Mouse (Mus musculus) embryonic stem cell, embryonic (primary cell): Measurements from ENCODE around the gene Slmap.

ENCODE experiments used
- CTCF ChIA-PET, 4 experiments: fragments of 300-600 bp in 2 of 4; fragments of 350-600 bp in 2 of 4; sonication (Branson Sonifier 250); formaldehyde crosslinking; loops; one replicate each; lab custom pipeline; 2022; ENCODE audit warnings: inconsistent platforms in 2 of 4; lab: Charles Lee
- POLR2A ChIA-PET, 4 experiments: fragments of 300-600 bp in 2 of 4; fragments of 350-600 bp in 2 of 4; sonication (Branson Sonifier 250); formaldehyde crosslinking; loops; one replicate each; lab custom pipeline; 2022; ENCODE audit warnings: antibody characterized with exemption in 4 of 4, inconsistent platforms in 1 of 4; lab: Charles Lee

Gene Slmap

DNA sequence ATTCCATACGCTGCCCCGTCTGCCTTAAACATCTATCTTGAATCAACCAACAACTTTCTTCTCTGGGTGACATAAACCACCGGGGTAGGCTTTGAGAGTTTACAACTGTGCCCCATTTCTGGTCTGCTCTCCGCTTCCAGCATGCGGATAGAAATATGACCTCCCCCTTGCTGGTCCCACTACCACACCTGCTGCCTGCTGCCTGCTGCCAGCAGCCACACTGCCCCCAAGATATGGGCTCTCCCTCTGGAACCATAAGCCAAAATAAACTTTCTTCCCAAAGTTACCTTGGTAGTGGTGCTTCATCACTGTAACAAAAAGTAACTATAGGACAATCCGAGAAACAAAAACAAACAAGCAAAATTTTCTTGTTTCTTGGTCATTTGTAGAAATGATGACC is 26.6 kb downstream of the Slmap start:
- CTCF ChIA-PET: interaction anchor here in 1 of 4 experiments (0.8 kb wide), 1 partner anchor 13 kb away, joined by 3 read pairs; no protein-coding TSS in a partner anchor
- POLR2A ChIA-PET: interaction anchor here in 3 of 4 experiments (0.5 to 1.7 kb wide), 9 partner anchors 10 to 174 kb away, joined by 3 to 9 read pairs (median 4); partner anchors contain the start of gene Slmap (in 2 of the 3)

GRCm38 (mm10) chr14:26507361-26507760 is 27.4 kb downstream of the Slmap start:
- CTCF ChIA-PET: interaction anchor here in 3 of 4 experiments (0.6 to 1.0 kb wide), 3 partner anchors 12 to 132 kb away, joined by 3 to 6 read pairs (median 3); no protein-coding TSS in a partner anchor
- POLR2A ChIA-PET: interaction anchor here in 2 of 4 experiments (0.8 to 1.7 kb wide), 11 partner anchors 10 to 162 kb away, joined by 3 to 9 read pairs (median 4); partner anchors contain the start of genes Slmap (in 2 of the 2) and Pde12 (in 1 of the 2)

DNA sequence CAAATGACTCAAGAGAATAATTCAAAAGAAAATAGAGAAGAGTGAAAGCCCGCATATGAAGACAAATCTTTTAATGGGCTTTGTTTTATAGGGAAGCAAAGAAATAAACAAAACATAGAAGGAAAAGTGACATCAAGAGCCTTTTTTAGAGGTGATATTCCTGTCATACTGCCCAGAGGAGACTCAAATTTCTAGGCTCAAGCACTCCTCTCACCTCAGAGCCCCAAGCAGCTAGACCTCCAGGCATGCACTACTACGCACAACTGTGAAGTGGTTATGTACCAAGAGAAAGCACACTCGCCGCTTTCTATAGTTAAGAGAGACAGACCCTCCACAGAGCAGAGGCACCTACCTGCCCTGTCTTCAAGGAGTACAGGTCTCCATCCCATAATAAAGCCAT is 30.2 kb downstream of the Slmap start:
- POLR2A ChIA-PET: interaction anchor here in 2 of 4 experiments (0.6 to 2.3 kb wide), 3 partner anchors 101 to 550 kb away, joined by 3 to 12 read pairs (median 5); no protein-coding TSS in a partner anchor
- CTCF ChIA-PET: interaction anchor here in 3 of 4 experiments (0.6 to 1.1 kb wide), 4 partner anchors 9 to 30 kb away, joined by 3 to 11 read pairs (median 4); partner anchors contain the start of gene Slmap (in 1 of the 3)

DNA sequence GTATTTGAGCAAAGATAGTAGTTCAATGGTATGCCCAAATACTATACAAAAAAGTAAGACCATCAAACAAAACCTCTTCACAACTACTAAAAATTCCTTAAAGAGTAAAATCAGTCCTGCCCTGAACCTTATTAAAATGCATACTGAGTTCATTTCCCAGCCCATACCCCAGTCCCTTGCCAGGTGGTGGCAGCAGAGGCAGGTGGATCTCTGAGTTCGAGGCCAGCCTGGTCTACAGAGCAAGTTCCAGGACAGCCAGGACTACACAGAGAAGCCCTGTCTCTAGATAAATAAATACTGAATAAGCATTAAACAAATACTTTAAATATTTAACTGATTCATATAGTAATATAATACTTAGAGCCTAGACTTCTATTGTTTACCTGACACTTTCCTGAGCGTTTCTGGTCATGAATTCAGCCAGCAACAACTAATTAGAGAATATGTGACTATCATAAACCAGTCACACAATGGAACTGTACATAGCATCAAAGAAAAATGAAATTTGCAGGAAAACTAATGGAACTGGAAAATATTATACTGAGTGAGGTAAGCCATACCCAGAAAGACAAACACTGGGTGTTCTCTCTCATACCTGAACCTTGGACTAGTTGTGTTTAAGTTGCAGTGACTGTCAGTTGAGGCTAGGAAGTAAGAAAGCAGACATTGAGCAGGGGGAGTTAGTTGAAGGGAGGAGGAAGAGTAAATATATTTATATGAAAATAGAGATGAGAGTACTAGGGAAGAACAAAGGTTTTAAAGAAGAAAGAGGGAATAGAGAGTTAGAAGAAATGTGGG is 34.4 kb downstream of the Slmap start:
- ChIA-PET POLR2A (interaction anchor here in 1 of 4 experiments (1.5 kb wide), 1 partner anchor 34 kb away, joined by 6 read pairs; the partner anchor contains the start of gene Slmap), CTCF (no interaction called here)

DNA sequence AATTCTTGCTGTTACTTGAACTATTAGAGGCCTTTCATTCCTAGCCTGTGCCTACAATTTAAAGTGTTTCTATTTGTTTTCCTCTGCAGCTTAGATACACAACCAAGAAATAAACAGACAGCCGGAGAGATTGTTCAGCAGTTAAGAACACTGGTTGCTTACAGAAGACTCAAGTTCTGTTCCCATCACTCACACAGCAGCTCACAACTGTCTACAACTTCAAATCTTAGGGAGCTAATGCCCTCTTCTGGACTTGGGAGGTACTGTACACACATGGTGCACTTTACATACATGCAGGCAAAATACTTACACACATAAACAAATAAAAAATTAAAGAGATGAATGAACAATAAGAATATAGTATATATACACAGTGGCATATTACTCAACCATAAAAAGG is 39.7 kb downstream of the Slmap start:
- POLR2A ChIA-PET: interaction anchor here in 3 of 4 experiments (0.6 to 1.7 kb wide), 6 partner anchors 10 to 372 kb away, joined by 3 to 5 read pairs (median 4); partner anchors contain the start of gene Slmap (in 2 of the 3)
- CTCF ChIA-PET: interaction anchor here in 3 of 4 experiments (0.6 to 1.0 kb wide), 8 partner anchors 9 to 71 kb away, joined by 3 to 11 read pairs (median 3); no protein-coding TSS in a partner anchor

DNA sequence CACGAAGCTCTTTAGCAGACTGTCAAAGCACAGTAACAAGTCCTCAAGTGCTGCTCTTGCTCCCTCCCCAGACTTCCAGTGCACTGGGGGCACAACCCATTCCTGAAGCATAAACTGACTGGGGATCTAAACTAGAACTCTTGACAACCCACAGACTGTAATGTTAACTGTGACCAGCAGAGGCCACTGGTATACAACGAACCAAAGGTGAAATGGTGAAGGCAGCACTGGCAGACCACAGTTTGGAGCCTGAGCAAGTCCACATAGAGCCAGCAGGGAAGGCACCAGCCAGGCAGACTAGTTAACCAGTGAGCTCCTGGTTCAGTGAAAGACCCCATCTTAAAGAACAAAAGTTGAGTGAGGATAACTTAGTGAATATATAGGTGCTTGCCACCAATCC is 43.6 kb downstream of the Slmap start:
- CTCF ChIA-PET: interaction anchor here in 3 of 4 experiments (0.6 to 1.0 kb wide), 9 partner anchors 13 to 1752 kb away, joined by 3 to 8 read pairs (median 3); no protein-coding TSS in a partner anchor
- POLR2A ChIA-PET: interaction anchor here in 2 of 4 experiments (0.6 to 1.5 kb wide), 5 partner anchors 10 to 172 kb away, joined by 3 to 6 read pairs (median 3); partner anchors contain the start of gene Slmap (in 1 of the 2)

- CTCF ChIA-PET: interaction anchor here in 2 of 4 experiments (0.9 to 1.2 kb wide), 3 partner anchors 11 to 152 kb away, joined by 3 read pairs; no protein-coding TSS in a partner anchor
- POLR2A ChIA-PET: interaction anchor here in 2 of 4 experiments (0.6 to 1.3 kb wide), 9 partner anchors 46 to 150 kb away, joined by 3 to 5 read pairs (median 3); partner anchors contain the start of gene Slmap (in 1 of the 2)
Measured at GRCm38 (mm10) chr14:26488329-26489020, 46.3 kb downstream of the Slmap start.

GRCm38 (mm10) chr14:26486416-26487198 is 48.1 kb downstream of the Slmap start:
- ChIA-PET POLR2A (interaction anchor here in 1 of 4 experiments (1.2 to 2.1 kb wide), 2 partner anchors 10 to 182 kb away, joined by 3 to 8 read pairs; no protein-coding TSS in a partner anchor), CTCF (interaction anchor here in 1 of 4 experiments (0.6 kb wide), 1 partner anchor 611 kb away, joined by 4 read pairs; no protein-coding TSS in a partner anchor)

GRCm38 (mm10) chr14:26481457-26481856 is 53.3 kb downstream of the Slmap start:
- ChIA-PET CTCF (interaction anchor here in 1 of 4 experiments (1.3 kb wide), 1 partner anchor 176 kb away, joined by 3 read pairs; no protein-coding TSS in a partner anchor), POLR2A (interaction anchor here in 3 of 4 experiments (0.5 to 1.7 kb wide), 5 partner anchors 9 to 53 kb away, joined by 3 to 5 read pairs (median 4); partner anchors contain the start of gene Slmap (in 2 of the 3))

DNA sequence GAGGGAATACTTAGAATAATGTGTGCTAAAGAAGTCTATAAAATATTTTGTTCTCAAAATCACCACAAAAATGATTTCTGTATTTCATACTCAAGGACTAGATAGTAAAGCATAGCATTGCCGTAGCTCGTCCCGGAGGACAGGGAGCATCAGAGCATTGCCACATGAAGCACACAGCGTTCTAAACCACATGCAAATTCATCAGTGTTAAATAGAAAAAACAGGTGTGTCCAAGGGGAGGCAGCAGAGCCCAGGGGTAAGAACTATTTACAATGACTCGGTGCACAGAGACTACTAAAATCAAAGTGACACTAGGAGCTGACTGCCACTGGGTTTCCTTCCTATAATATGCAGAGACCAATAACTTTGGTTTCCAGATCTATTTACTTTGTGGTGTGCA is 57.0 kb downstream of the Slmap start:
- ChIA-PET CTCF (interaction anchor here in 1 of 4 experiments (1.0 to 1.1 kb wide), 2 partner anchors 10 to 157 kb away, joined by 3 to 5 read pairs; no protein-coding TSS in a partner anchor), POLR2A (interaction anchor here in 2 of 4 experiments (0.5 to 2.4 kb wide), 4 partner anchors 8 to 424 kb away, joined by 3 to 8 read pairs (median 4); no protein-coding TSS in a partner anchor)

DNA sequence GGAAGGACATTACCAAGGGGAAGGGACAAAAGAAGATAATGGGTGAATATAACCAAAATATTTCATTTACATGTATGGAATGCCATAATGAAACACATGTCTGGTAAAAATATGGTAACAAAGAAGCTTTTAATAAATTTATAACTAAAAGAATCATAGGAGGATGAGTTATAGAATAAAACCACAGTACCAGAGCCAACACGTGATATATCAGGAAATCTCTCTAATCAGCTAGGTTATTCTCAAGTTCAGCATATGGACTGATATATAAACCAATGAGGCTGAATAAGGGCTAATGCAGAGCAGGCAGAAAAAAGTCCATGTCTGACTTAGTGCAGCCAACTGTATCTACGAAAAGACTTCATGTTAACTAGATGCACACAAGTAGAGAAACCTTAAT is 58.3 kb downstream of the Slmap start:
- ChIA-PET CTCF (interaction anchor here in 2 of 4 experiments (0.6 to 0.7 kb wide), 2 partner anchors 26 to 296 kb away, joined by 3 to 5 read pairs; no protein-coding TSS in a partner anchor), POLR2A (interaction anchor here in 1 of 4 experiments (0.8 to 2.4 kb wide), 2 partner anchors 9 to 102 kb away, joined by 3 to 8 read pairs; no protein-coding TSS in a partner anchor)

DNA sequence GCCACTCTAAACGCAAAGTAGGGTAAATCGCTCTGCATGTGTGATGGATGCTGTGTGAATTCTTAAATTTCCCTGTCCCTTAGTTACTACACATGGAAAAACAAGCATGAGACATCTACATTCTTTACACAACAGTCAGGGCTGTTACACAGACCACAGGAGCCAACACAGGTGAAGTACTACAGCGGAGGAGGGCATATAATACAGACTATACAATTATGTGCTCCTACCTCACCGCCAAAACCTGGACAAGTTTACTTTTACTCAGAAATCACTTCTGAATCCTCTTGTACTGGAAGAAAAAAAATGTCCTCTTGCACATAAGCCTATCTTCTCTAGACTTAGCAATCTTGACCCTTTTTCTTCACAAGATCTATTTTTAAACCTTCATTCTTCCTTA is 66.8 kb downstream of the Slmap start:
- POLR2A ChIA-PET: no interaction called here
- CTCF ChIA-PET: no interaction called here

DNA sequence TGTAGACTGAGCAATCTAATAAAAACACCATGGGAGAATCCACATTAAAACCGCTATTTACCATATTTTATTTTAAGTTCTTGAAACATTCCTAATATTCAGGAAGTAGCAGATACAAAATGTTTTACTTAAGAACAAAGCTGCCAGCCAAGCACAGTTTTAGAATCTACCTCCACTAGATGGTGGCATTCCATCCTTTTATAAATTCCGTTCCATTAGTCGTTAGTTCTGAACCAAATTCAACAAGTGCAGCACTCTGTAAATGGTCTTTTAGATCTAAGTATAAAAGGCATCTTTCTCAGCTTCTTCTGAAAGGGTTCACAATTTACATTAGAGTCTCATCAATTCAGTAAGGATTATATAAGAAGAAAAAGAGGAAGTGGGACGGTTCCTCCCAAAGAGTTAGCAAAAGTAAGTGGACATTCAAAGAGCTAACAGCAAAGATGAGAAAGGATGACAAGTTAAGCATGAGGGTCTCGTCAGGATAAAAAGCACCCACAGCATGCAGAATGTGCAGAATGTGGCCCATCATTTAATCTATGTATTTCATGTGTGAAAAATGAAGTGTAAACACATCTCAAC is 68.1 kb downstream of the Slmap start:
- ChIA-PET POLR2A (interaction anchor here in 1 of 4 experiments (0.8 to 1.8 kb wide), 5 partner anchors 9 to 179 kb away, joined by 3 to 6 read pairs (median 3); no protein-coding TSS in a partner anchor), CTCF (no interaction called here)

GRCm38 (mm10) chr14:26465898-26466297 is 68.8 kb downstream of the Slmap start:
- ChIA-PET POLR2A (interaction anchor here in 2 of 4 experiments (0.5 to 1.8 kb wide), 6 partner anchors 9 to 640 kb away, joined by 3 to 6 read pairs (median 4); no protein-coding TSS in a partner anchor), CTCF (no interaction called here)

GRCm38 (mm10) chr14:26459516-26459915 is 75.2 kb downstream of the Slmap start:
- ChIA-PET POLR2A (interaction anchor here in 3 of 4 experiments (0.5 to 1.4 kb wide), 5 partner anchors 9 to 198 kb away, joined by 3 to 8 read pairs (median 3); no protein-coding TSS in a partner anchor), CTCF (interaction anchor here in 3 of 4 experiments (0.6 to 1.8 kb wide), 5 partner anchors 9 to 83 kb away, joined by 3 to 5 read pairs (median 4); no protein-coding TSS in a partner anchor)

DNA sequence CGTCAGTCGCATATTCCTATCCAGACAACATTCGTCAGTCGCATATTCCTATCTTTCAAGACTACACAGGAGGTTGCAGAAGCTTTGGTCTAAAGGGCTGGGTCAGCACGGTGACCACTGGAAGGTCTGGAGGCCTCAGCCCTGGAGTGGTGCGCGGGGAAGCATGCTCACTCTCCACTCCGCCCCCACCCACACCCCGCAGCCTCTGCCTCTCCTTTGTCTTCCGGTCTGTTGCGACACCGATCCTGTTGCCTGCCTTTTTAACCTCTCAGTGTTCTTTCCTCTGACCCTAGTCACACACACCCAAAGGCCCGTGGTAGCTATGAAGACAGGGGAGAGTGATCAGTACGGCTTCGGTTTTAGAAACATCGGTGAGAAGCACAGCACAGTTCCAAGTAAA is 79.9 kb downstream of the Slmap start:
- POLR2A ChIA-PET: interaction anchor here in 2 of 4 experiments (1.0 to 1.4 kb wide), 4 partner anchors 11 to 69 kb away, joined by 3 to 6 read pairs (median 4); no protein-coding TSS in a partner anchor
- CTCF ChIA-PET: interaction anchor here in 3 of 4 experiments (0.7 to 1.7 kb wide), 5 partner anchors 13 to 373 kb away, joined by 3 to 4 read pairs (median 3); no protein-coding TSS in a partner anchor
